Mouse (Mus musculus) c-Kit-positive CD71-positive TER-119-negative erythroid progenitor cells, embryonic 14.5 days (primary cell): Measurements from ENCODE around the gene Adamtsl1.

Experiments
- DNase-seq: peaks from one replicate; pipeline ENCODE4 v3.0.0-alpha.2; 2013; ENCODE audit warnings: low read depth

The Adamtsl1 gene

DNA sequence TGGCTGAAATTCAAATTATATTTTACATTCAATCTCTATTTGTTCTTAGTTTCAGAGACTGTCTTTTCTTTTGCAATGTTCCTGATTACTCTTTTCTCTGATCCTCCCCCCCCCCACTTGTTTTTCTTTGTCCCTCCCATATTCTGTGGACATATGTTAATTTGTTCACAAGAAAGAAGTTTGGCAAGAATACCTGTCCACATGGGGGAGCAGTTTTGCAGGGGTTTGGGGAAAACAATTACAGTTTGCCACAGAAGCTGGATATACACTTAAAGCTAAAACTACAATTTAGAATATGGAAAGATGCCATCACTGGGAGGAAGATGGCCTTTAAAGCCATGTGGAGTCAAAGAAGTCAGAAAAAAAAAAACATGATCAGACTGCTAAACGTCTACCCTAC, 532.9 kb downstream of the Adamtsl1 start:
- DNase-seq, result no peak

GRCm38 (mm10) chr4:86053487-86054237, 539.7 kb downstream of the Adamtsl1 start:
- no peak for DNase-seq

DNA sequence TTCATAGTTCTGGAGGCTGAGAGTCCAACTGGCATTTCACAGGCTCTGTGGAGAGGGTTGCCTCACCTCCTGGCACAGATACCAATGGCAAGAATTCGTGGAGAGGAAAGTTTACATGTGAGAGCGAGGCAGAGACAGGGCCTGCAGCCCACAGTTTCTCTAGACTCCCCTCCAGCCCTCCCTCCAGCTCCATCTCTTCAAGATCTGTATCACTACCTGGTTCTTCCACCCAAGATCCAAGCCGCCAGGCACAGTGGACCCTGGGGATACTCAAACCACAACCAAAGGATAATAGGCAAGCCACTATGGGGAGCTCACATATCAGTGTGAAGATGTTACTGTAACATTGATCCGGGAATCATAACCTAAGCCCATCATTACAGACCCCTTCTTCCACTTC, 546.6 kb downstream of the Adamtsl1 start:
- DNase-seq, result no peak

GRCm38 (mm10) chr4:86068376-86068775, 554.4 kb downstream of the Adamtsl1 start:
- DNase-seq, result no peak

GRCm38 (mm10) chr4:86068875-86069718, 555.1 kb downstream of the Adamtsl1 start:
- DNase-seq, result no peak

- DNase-seq, result no peak
Measured at GRCm38 (mm10) chr4:86074871-86075270, 560.9 kb downstream of the Adamtsl1 start.

GRCm38 (mm10) chr4:86077355-86077754, 563.4 kb downstream of the Adamtsl1 start:
- no peak for DNase-seq

DNA sequence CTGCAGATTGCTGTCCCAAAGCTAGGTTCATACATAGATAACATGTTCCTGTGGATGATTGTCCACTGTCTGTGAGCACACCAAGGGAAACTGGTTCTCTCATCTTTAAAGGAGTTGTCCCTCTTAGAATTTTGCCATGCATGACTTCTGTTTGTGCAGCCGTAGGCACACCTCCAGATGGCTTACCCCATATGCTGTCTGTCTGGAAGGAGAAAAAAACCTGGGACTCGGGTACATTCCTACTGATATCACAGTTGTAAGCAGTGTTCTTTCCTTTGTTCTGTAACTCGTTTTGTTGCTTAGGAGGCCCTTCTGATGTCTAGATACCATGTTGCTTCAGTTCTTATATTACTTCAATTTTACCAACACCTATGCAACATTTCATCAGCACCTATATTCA, 563.9 kb downstream of the Adamtsl1 start:
- no peak for DNase-seq

- DNase-seq, result no peak
Measured at GRCm38 (mm10) chr4:86087508-86087907, 573.5 kb downstream of the Adamtsl1 start.

DNA sequence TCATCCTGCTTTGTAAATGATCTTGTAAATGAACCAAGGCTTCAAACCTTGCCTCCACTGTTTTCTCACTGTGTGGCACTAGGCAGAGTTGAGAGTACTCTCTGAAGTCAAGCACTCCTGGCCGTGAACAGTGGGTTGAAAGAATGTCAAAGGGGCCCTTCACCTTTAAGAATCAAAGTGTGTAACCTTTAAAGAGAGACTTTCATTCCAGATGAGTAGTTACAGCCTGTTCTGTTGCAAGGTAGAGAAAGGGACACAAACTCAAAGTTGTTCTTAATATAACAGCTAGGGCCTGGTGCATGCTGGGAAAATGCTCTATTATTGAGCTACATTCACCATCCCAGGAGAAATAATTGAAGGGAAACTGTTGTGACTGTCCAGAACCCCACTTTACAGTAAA, 589.2 kb downstream of the Adamtsl1 start:
- DNase-seq, result no peak

GRCm38 (mm10) chr4:86108325-86108724, 594.4 kb downstream of the Adamtsl1 start:
- no peak for DNase-seq

DNA sequence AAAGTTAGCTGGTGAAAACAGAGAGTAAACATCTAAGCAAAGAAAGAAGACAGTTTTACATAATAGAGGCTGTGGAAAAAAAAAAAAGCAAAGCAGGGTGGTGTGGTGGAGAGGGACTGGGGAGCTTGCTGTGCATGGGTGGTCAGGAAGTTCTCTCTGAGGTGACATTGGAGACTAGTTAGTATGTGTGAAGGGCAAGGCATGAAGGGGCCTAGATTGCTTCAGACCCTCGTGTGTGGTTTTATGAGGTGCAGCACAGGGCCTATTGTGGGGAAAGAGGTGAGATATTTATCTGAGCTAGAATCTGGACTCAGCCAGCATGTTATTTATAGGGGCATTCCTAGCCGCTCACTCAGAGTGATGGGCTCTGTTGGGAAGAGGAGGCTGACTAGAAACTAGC, 605.1 kb downstream of the Adamtsl1 start:
- DNase-seq, result no peak

- no peak for DNase-seq
Measured at GRCm38 (mm10) chr4:86122431-86122830, 608.5 kb downstream of the Adamtsl1 start.

DNA sequence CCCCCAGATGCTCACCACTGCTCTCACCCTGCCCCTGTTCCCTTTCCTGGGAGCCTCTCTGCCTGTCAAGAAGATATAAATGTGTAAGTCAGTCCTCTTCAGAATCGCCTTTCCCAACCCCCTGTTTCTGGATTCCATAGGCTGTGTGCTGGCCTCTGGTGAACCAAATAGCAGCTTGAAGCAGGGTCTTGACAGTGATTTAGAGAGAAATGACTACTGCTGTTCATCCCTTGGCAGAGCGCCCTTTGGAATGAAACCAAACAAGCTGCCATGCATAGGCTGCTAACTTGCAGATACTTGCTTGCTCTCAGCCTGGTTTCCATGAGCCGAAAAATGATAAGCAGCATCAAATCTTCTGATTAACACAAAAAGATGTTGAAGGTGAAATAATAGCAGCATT, 610.4 kb downstream of the Adamtsl1 start:
- no peak for DNase-seq

DNA sequence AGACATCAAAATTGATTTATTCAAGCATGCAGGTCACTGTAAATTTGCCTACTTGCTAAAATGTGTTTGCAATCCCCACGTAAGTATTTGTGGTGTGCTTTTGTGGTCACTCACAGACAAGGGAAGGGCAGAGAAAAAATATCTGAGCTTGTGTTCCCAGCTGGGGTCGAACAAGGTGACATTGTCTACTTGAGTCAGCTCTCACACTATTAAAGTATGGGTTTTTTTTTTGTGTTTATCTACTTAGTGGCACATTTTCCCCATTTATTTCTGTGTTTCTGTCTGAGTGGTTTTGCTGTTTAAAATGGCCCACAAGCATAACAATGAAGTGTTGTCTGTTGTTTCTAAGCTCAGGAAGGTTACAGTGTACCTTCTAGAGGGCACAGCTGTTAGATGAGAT, 612.7 kb downstream of the Adamtsl1 start:
- no peak for DNase-seq

- no peak for DNase-seq
Measured at GRCm38 (mm10) chr4:86158551-86158950, 644.6 kb downstream of the Adamtsl1 start.

DNA sequence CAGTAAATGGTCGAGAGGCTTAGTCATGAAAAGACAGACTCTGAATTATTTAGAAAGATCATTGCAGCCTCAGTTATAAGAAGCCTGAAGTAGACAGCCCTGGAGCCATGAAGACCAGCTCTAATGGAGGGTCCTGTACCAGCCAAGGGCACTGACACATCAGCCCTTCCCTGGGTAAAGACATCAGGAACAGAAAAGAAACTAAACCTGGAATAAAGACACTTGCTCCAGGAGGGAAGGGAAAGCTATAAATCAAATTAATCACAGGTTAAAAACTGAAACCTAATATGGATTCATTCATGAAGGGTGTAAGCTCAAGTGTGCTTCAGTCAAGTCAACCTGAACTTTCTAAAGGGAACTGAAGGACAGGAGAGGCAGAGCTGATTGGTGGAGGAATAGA, 645.4 kb downstream of the Adamtsl1 start:
- no peak for DNase-seq

GRCm38 (mm10) chr4:86170763-86171162, 656.8 kb downstream of the Adamtsl1 start:
- DNase-seq, result no peak

- DNase-seq, result no peak
Measured at GRCm38 (mm10) chr4:86171461-86171860, 657.5 kb downstream of the Adamtsl1 start.

DNA sequence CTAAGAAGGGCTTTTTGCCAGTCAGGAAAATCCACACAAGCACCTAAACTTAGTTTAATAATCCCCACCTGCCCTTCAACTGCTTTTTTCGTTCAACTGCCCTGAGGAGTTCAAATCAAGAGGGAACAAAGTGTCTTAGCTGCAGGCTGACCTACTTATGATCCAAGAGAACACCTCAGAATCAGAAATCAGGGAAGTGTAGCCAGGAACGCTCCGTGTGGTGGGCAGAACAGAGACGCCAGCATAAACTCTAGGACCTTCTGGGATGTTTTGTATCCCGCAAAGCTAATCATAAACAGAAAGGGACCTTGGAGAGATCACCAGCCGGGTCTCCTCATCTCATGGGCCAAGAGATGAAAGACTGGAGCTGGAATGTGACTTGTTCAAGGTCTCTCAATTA, 663.5 kb downstream of the Adamtsl1 start:
- no peak for DNase-seq

DNA sequence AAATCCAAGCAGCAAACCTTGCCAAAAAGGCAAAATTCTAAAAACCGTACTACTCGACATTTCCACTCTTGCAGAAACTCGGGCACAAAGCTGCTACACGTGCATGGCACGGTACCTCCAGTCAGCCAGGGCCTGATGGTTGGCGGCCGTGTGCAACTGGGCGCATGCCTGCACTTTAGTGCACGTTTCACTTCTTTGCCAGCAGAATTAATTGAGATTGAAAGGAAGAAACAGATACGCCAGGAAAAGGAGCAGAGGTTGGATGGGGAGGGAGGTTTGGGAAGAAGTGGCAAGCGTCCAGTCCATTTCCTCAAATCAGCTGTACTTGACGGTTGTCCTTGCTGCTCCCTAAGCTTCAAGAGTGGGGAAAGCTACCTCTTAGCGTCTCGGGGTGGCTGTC, 664.1 kb downstream of the Adamtsl1 start:
- no peak for DNase-seq

DNA sequence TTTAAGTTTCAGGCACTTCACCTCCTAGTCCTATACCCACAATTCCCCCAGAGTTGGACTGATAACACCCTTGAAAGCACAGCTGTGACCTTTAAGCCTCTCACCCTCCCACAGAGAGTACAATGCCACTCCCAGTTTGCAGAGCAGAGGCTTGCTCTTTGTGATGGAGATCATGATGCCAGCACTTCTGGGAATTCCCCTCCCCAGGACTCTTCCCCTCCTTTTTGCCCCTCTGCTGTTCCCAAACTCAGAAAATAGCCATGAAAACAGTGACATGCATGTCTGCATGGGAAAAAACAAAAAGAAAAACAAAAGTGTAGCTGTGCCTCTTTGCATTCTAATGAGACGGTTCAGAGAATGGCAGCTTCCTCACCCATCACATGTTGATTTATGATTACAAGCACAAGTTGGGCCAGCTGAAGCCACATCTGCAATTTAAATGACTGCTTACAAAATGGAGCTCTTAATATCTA, 669.8 kb downstream of the Adamtsl1 start:
- DNase-seq, result no peak

- DNase-seq, result no peak
Measured at GRCm38 (mm10) chr4:86189853-86190252, 675.9 kb downstream of the Adamtsl1 start.
